Mouse (Mus musculus) left cerebral cortex, postnatal 14 days (tissue): ENCODE data around the gene Nol3. TPM values are rescaled to one million over a fixed set of nuclear protein-coding genes. Genes with fewer than 3 reads are reported as not detected.

Experiments
- DNase-seq, 2 experiments: peaks; one replicate each; pipeline ENCODE4 v3.0.0; 2021 to 2022; ENCODE audit warnings: low spot score in 2 of 2, mixed read lengths in 1 of 2
- intact Hi-C: fragments of 180-260 bp; cut with DNase I; formaldehyde crosslinking; loops from one replicate; pipeline ENCODE4 v1.15.1; 2025
- total RNA-seq, 2 experiments: library from RNA; stranded (reverse); gene quantifications; 2 replicates each; pipeline ENCODE4 v1.2.3; 2021

Gene Nol3
- total RNA-seq, 2 experiments from 2014 or later = 4.5 to 5.1 TPM

DNA sequence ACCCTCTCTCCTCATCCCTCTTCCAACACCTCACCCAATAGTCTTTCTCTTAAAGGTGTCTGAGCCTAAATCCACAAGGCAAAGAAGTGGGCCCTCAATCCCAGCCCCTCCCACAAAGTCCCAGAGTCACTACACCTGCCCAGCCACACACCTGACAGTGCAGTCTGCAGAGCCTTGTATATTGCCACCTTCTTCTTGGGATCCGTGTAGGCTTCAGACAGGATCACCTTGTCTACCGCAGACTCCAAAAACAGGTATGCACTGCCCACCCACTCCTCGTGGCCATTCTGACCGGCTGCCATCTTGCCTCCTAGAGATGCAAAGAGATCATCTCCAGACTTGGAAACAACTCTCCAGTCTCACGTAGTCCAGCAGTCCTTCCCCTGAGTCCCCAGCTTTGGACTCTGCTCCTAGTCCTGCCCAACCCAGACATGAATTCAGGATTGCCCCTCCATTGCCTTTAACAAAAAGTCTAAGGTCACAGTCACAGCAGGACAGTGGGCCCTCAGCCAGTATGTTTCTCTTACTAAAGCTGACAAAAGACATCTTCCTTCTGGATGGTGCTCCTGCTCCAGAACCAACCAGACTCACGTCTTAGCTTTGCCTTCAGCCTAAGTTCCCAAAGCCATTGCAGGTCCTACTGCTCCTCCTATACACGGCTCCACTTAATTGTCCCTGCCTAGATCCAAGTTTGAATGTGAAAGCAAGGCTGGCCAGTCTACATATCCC is 15.4 kb upstream of the Nol3 start:
- DNase-seq = no peak

DNA sequence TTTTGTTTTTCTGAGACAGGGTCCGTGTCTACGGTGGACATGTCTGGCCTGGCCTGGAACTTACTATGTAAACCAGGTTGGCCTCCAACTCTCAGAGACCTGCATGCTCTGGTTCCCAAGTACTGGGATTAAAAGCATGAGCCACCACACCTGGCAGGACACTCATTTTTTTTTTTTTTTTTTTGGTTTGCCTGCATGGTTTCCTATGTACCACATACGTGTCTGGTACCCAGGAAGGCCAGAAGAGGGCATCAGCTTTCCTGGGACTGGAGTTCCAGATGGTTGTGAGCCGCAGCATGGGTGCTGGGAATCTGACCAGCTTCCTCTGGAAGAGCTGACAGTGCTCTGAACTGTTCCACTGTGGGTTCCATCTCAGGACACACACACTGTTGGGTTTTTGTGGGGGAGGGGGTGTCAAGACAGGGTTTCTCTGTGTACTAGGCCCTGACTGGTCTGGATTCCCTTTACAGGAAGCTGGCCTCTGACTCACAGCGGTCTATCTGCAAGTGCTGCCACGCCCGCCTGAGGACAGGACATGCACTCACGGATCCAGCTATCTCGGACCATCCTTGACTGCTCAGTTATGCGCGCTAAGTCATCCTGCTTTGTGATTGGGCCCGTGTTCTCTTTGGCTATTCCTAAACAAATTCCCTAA is 14.5 kb upstream of the Nol3 start:
- intact Hi-C loops = no loop called here
- no peak for DNase-seq

More for the DNA sequence above, 15.4 kb upstream of the Nol3 start:
- intact Hi-C loops = no loop called here

DNA sequence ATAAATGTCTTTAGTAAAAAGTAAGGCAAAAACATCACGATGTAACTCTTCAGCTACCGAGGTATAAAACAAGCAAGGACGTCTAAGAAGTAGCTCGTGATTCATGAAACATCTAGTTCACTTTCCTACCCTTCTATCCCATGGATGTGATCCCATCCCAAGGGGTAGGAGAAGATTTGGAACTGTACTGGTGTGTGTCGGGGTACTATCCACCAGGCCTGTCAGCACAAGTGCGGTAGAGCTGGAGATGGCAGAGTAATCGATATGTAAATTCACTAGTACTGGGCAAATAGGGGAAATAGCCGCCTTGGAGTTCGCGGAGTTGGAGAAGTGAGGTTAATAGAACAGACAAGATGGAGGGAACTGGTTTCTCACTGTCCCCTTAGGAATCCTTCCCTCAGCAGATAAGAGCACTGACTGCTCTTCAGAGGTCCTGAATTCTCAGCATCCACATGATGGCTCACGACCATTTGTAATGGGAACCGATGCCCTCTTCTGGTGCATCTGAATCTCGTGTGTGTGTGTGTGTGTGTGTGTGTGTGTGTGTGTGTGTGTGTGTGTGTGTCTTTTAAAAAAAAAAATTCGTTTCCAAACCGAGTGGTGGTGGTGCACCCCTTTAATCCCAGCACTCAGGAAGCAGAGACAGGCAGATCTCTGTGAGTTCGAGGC is 12.6 kb upstream of the Nol3 start:
- DNase-seq = no peak
- intact Hi-C loops = no loop called here

DNA sequence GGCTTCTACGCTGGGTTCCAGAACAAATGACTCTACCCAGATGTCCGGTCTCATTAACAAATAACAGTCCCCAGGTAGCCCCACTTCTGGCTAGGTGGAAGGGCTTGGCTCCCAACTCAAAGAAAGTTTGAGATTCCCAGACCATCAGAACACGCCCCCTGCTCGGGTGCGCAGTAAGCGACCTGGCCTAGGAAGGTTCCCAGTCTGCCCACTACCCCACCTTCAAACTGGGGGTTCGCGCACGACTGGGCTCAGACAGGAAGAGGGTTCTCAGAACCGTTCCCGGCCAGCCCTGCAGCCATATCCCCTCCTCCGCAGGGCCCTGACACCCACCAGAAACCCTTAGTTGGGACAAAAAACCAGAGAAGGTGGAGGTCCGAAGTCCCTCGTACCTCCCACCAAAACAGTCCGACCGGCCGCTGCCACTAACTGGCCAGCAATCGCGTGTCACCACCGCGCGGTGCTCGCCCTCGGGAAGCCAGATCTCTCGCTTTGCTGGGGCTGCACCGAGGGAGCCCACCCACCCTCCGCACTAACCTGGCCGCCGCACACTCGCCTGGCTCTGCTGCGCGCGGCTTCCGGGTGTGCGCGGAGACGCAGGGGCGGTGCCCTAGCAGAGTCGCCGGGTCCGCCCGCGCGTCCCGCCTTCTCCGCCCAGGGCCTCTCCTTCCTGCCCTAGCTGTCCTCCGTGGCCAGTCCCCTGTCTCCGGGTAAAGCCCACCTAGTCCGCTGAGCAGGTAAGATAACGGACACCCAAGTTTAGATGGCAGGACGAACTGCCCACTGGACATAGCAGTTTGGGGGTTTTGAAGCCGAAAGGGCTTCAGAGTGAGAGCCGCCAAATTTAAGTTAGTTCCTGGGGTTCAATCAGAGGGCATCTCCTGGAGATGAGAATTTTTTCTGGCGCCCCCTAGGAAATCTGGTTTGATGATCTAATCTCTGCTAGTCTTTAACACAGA is 11.6 kb upstream of the Nol3 start, which contains the start of the genes Tradd and Fbxl8:
TSS of gene Tradd (minus strand) at position 586 of the 959 bp plus-strand sequence.
TSS of gene Fbxl8 (plus strand) at position 625 of the 959 bp plus-strand sequence.
- intact Hi-C loops = no loop called here
- no peak for DNase-seq

GRCm38 (mm10) chr8:105265128-105265527 is 10.8 kb upstream of the Nol3 start:
- intact Hi-C loops = no loop called here
- no peak for DNase-seq

DNA sequence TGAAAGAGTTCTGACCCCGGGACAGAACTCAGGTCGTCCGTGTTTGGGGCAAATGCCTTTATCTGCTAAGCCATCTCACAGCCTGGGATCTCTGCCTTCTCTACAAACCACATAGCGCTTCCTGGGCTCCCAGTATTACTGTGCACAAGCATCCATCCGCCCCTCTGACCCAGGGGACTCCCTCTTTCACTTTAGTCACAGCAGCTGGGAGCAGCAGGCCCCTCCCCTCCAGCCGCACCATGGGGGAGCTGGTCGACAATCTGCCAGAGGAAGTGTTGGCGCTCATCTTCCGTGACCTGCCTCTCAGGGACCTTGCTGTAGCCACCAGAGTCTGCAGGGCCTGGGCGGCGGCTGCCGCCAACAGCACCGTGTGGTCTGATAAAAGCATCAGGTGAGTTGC is 9.2 kb upstream of the Nol3 start:
- intact Hi-C loops = no loop called here
- no peak for DNase-seq

GRCm38 (mm10) chr8:105268342-105269074 is 7.4 kb upstream of the Nol3 start:
- peak; percentile 87 to 90 for DNase-seq
- intact Hi-C loops = no loop called here

DNA sequence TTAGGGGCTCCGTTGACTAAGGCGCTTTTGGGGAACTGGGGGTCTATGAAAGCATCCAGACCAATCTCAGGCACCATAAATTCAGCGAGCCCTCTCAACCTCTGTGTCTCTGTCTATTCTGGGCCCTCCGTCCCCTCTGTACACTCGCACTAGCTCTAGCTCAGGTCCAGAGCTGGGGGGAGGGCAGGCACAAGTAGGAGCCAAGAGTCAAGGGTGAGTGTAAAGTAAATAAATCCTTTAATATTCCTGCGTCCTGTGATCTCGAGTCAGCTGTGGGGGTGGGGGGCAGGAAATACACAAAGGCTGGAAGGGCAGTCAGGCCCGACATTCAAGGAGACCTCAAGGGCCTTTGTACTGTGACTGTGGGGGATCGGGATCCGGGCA is 6.9 kb upstream of the Nol3 start:
- intact Hi-C loops = no loop called here
- no peak for DNase-seq

GRCm38 (mm10) chr8:105269461-105269947 is 6.4 kb upstream of the Nol3 start, which contains the start of gene Hsf4:
Gene Hsf4 (plus strand): TSS chr8:105269801.
- intact Hi-C loops = no loop called here
- no peak for DNase-seq

DNA sequence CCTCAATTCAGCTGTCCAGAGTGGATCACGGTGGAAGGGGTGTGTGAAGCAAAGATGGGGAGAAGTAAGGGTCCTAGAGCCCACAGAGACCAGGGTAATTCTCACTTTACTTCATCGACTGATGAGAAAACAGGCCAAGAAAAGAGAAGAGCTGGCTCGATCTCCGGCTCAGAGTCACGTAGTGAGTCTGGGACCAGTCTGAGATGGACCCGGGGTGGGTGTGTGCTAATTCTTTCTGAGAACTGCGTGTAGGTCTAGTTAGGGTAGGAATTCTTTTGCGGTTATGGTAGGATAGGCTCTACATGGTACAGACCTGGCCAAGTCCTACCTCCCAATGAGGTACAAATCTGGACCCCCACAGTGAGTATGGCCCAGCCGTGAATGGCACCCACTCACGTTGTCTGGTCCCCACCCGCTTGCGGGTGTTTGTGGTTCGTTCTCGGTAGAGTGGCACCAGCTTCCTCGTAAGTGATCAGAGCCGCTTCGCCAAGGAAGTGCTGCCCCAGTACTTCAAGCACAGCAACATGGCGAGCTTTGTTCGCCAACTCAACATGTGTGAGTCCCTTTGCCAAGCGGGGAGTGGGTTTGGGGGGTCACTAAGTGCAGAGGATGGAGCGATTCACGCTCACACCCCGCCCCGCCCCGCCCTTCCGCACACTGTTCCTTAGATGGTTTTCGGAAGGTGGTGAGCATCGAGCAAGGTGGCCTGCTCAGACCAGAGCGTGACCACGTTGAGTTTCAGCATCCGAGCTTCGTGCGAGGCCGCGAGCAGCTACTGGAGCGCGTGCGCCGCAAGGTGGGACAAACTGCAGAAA is 5.6 kb upstream of the Nol3 start:
- DNase-seq = no peak
- intact Hi-C loops = no loop called here

DNA sequence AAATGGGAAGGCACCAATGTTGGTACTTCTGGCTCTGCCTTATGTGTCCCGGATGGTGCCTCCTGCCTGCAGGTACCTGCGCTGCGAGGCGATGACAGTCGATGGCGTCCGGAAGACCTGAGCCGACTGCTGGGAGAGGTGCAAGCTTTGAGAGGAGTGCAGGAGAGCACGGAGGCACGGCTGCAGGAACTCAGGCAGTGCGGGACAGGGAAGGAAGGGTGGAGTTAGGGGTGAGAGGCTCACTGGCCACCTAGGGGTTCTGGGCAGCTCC is 5.1 kb upstream of the Nol3 start:
- intact Hi-C loops = no loop called here
- no peak for DNase-seq

GRCm38 (mm10) chr8:105275387-105275786 is 553 bp upstream of the Nol3 start:
- DNase-seq = no peak
- intact Hi-C loops = no loop called here

DNA sequence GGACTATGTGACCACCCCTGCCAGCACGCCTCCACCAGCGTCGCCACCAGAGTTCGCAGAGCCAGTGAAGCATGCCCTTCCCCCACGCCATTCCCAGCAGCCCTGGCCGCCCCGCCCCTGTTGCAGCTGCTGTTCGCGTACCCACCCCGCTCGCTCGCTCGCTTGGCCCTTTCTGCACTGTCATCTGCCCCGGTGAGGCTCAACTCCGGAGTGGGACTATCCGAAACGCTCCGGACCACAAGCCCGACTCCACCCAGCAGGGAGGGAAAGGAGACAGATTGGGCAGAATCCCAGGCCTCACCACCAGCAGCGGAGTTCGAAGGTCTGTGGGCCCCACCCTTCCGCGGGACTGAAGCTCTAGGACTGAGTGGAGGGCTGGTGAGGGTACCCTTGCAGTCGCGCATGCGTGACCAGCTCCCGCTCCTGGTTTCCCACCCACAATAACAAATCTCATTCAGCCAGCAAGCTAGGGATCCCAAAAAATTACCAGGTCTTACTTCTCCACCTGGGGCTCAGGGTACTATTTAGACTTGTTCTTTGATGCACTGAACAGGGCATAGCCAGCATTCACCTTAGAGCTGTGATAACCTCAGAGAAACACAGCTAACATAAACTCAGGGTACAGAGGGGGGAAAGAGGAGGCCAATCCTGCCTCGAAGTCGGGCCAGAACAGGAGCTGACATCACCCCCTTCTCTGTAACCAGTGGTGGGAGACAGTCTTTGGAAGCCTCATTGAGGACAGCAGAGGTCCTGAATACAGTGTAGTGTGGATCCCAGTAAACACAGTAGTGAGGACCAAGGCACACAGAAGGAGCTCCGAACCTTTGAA is 566 bp downstream of the Nol3 start:
- intact Hi-C loops = no loop called here
- DNase-seq = no peak

DNA sequence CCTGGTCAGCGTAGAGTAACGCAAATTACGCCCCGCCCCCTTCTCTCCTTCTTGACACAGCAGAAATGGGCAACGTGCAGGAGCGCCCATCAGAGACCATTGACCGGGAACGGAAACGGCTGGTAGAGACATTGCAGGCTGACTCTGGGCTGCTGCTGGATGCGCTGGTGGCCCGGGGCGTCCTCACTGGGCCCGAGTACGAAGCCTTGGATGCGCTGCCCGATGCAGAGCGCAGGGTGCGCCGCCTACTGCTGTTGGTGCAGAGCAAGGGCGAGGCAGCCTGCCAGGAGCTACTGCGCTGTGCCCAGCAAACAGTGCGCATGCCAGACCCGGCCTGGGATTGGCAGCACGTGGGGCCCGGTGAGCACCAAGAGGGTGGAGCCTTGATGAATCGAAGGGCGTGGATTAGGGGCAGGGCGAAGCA is 3.0 kb downstream of the Nol3 start:
- peak; percentile 82 to 83 for DNase-seq
- intact Hi-C loops = no loop called here

DNA sequence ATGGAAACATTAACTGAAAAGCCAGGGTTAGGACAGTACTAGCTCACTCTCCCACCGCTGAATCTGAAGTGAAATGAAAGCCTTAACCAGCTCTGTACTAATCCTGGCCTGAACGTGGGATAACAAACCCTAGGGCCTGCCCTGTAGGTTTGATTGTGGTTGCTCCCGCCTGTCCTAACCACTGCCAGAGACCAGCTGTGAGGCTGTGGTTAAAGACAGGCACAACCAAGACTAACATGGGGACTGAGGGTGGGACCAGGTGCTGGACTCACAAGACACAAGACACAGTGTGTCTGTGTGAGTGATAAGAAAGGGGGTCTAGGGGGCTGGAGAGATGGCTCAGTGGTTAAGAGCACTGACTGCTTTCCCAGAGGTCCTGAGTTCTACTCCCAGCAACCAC is 4.6 kb downstream of the Nol3 start:
- DNase-seq = no peak
- intact Hi-C loops = no loop called here

- intact Hi-C loops = no loop called here
- DNase-seq = no peak
These were observed 5.9 kb downstream of the Nol3 start for GRCm38 (mm10) chr8:105281821-105282220.

DNA sequence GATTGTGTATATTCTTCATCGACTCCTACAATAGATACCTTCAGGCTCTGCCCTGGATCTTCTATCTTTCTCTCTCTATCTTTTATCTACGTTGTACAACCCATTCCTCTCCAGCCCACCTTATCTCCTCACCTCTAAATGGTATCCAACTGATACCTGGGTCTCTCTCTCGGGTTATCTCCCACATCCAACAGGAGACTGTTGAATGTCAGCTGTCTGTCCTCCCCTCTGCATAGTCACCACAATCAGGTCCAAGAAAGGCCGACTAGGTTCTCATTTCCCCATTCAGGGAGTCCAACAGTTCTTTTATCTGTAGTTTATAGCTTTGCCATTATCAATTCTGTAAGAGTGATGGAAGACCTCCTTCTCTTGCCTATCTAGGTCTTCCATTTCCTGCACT is 6.3 kb downstream of the Nol3 start:
- intact Hi-C loops = no loop called here
- no peak for DNase-seq
